Mouse (Mus musculus): ENCODE results near the gene Aqp5. TPM values are rescaled to one million over a fixed set of nuclear protein-coding genes. Genes with fewer than 3 reads are reported as not detected.

Aqp5 gene
- total and polyA plus RNA-seq, 2 experiments from 2014 or later: 1.1 to 5.5 TPM

GRCm38 (mm10) chr15:99560246-99560645 lies 30.3 kb upstream of the Aqp5 start:
- DNase-seq (ENCODE audit: low spot score) (no peak), ATAC-seq (no peak)
- no peak overlapping the region for H3K4me2 ChIP-seq (ENCODE audit: low read depth, low read length)
- no peaks in the 10 kb centered on the region for H3K9me3 ChIP-seq (ENCODE audit: low read length)
- no peak for TF ChIP-seq CTCF (IDR thresholded peaks at IDR 0.05; ENCODE audit: low read depth)
- no peaks in the 10 kb centered on the region for H3K27me3 ChIP-seq (ENCODE audit: insufficient read depth, low read length)
- H3K4me1 ChIP-seq (ENCODE audit: insufficient read depth, low read length): no peaks in the 10 kb centered on the region
- no peak overlapping the region for H3K4me3 ChIP-seq (ENCODE audit: low read length)
- WGBS: 79% methylated on average over 10 of the region's 10 CpGs
- H3K9ac ChIP-seq (replicated peaks; ENCODE audit: low read length): no peak overlapping the region
- no peaks in the 10 kb centered on the region for H3K36me3 ChIP-seq (ENCODE audit: insufficient read depth, low read length)
- no peak overlapping the region for H3K27ac ChIP-seq

- no peak overlapping the region for H3K9ac ChIP-seq (replicated peaks; ENCODE audit: low read length)
- no peak for ATAC-seq
- H3K4me1 ChIP-seq (ENCODE audit: insufficient read depth, low read length): no peaks in the 10 kb centered on the region
- H3K4me3 ChIP-seq (ENCODE audit: low read length): no peak overlapping the region
- no peaks in the 10 kb centered on the region for H3K36me3 ChIP-seq (ENCODE audit: insufficient read depth, low read length)
- TF ChIP-seq CTCF (IDR thresholded peaks at IDR 0.05; ENCODE audit: low read depth): no peak
- DNase-seq (ENCODE audit: low spot score): no peak
- no peak overlapping the region for H3K27ac ChIP-seq
- WGBS: 52% methylated on average over 4 of the region's 4 CpGs
- H3K9me3 ChIP-seq (ENCODE audit: low read length): no peaks in the 10 kb centered on the region
- no peak overlapping the region for H3K4me2 ChIP-seq (ENCODE audit: low read depth, low read length)
- no peaks in the 10 kb centered on the region for H3K27me3 ChIP-seq (ENCODE audit: insufficient read depth, low read length)
Measured at GRCm38 (mm10) chr15:99567371-99567770, 23.2 kb upstream of the Aqp5 start.

- DNase-seq (ENCODE audit: low spot score): no peak
- Histone ChIP-seq H3K27me3 (ENCODE audit: insufficient read depth, low read length) (no peaks in the 10 kb centered on the region), H3K4me3 (ENCODE audit: low read length) (no peak overlapping the region), H3K9me3 (ENCODE audit: low read length) (no peaks in the 10 kb centered on the region), H3K27ac (no peak overlapping the region), H3K36me3 (ENCODE audit: insufficient read depth, low read length) (no peaks in the 10 kb centered on the region), H3K4me1 (ENCODE audit: insufficient read depth, low read length) (no peaks in the 10 kb centered on the region), H3K4me2 (ENCODE audit: low read depth, low read length) (no peak overlapping the region), H3K9ac (replicated peaks; ENCODE audit: low read length) (no peak overlapping the region)
- ATAC-seq: no peak
- 49% methylated on average over 6 of the region's 6 CpGs for WGBS
- no peak for TF ChIP-seq CTCF (IDR thresholded peaks at IDR 0.05; ENCODE audit: low read depth)
Measured at GRCm38 (mm10) chr15:99568682-99569081, 21.9 kb upstream of the Aqp5 start.

- DNase-seq (ENCODE audit: low spot score): no peak
- ATAC-seq: no peak
- no peak for TF ChIP-seq CTCF (IDR thresholded peaks at IDR 0.05; ENCODE audit: low read depth)
- H3K27ac ChIP-seq: no peak overlapping the region
- no peak overlapping the region for H3K9ac ChIP-seq (replicated peaks; ENCODE audit: low read length)
- no peaks in the 10 kb centered on the region for H3K9me3 ChIP-seq (ENCODE audit: low read length)
- H3K27me3 ChIP-seq (ENCODE audit: insufficient read depth, low read length): no peaks in the 10 kb centered on the region
- H3K4me1 ChIP-seq (ENCODE audit: insufficient read depth, low read length): no peaks in the 10 kb centered on the region
- no peaks in the 10 kb centered on the region for H3K36me3 ChIP-seq (ENCODE audit: insufficient read depth, low read length)
- no peak overlapping the region for H3K4me2 ChIP-seq (ENCODE audit: low read depth, low read length)
- WGBS: 69% methylated on average over 10 of the region's 10 CpGs
- no peak overlapping the region for H3K4me3 ChIP-seq (ENCODE audit: low read length)
Measured at GRCm38 (mm10) chr15:99569123-99569522, 21.5 kb upstream of the Aqp5 start.

GRCm38 (mm10) chr15:99578802-99579485 lies 11.6 kb upstream of the Aqp5 start, which contains the start of gene Aqp2:
Gene Aqp2 (plus strand): TSS chr15:99579055.
- H3K9me3 ChIP-seq (ENCODE audit: low read length): no peaks in the 10 kb centered on the region
- no peak within 1 kb of the TSS for H3K27ac ChIP-seq
- no peak within 1 kb of the TSS for H3K4me2 ChIP-seq (ENCODE audit: low read depth, low read length)
- DNase-seq (ENCODE audit: low spot score) (peak; percentile 35), ATAC-seq (peak; percentile 40; the same call in 1 of the 2 replicates)
- H3K27me3 ChIP-seq (ENCODE audit: insufficient read depth, low read length): peaks cover 3% of the 10 kb centered on the region; the same call in 1 of the 2 replicates
- 50% methylated on average over 26 of the region's 26 CpGs for WGBS
- no peaks in the 10 kb centered on the region for H3K36me3 ChIP-seq (ENCODE audit: insufficient read depth, low read length)
- no peak for TF ChIP-seq CTCF (IDR thresholded peaks at IDR 0.05; ENCODE audit: low read depth)
- no peak within 1 kb of the TSS for H3K9ac ChIP-seq (replicated peaks; ENCODE audit: low read length)
- no peak within 1 kb of the TSS for H3K4me3 ChIP-seq (ENCODE audit: low read length)
- H3K4me1 ChIP-seq (ENCODE audit: insufficient read depth, low read length): peaks cover 1% of the 10 kb centered on the region; the same call in 1 of the 2 replicates

GRCm38 (mm10) chr15:99583463-99584344 lies 6.9 kb upstream of the Aqp5 start:
- Histone ChIP-seq H3K9ac (replicated peaks; ENCODE audit: low read length) (no peak overlapping the region; the same call in 1 of the 2 replicates), H3K27me3 (ENCODE audit: insufficient read depth, low read length) (peaks cover 38% of the 10 kb centered on the region), H3K4me2 (ENCODE audit: low read depth, low read length) (peak overlapping the region; percentile 50), H3K4me3 (ENCODE audit: low read length) (peak overlapping the region; percentile 23), H3K36me3 (ENCODE audit: insufficient read depth, low read length) (no peaks in the 10 kb centered on the region), H3K9me3 (ENCODE audit: low read length) (no peaks in the 10 kb centered on the region), H3K4me1 (ENCODE audit: insufficient read depth, low read length) (peaks cover 13% of the 10 kb centered on the region), H3K27ac (no peak overlapping the region)
- peak; percentile 17 for TF ChIP-seq CTCF (IDR thresholded peaks at IDR 0.05; ENCODE audit: low read depth)
- 4% methylated on average over 53 of the region's 54 CpGs for WGBS
- ATAC-seq: peak; percentile 54; the same call in 1 of the 2 replicates
- peak; percentile 54 for DNase-seq (ENCODE audit: low spot score)

Measured in hindbrain, postnatal 0 days (tissue).